In genomic region chr11:69526631-69527030, GRCm38 (mm10) we compare ENCODE assay signal across 9 mouse cellular contexts. TPM values are rescaled to one million over a fixed set of nuclear protein-coding genes. Genes with fewer than 3 reads are reported as not detected.
A peak's percentile ranks its signal among the peaks of the same experiment; 100 is the strongest.
DNase-seq lines count a peak whose midpoint lies in the region; ATAC-seq lines count a peak whose summit lies in the region.
"Had no signal": no experiment of that assay in that cellular context is flagged by ENCODE, and none has a peak within 500 bp of the region (broad histone marks: within the 10 kb centered on the region; RNA-seq: fewer than 3 reads in every experiment).

No protein-coding gene starts in this region.

- H3K4me1 ChIP-seq in heart, embryonic 14.5 days (ENCODE audit: control insufficient read depth in 2 of 2, insufficient read depth in 2 of 2, low read length in 2 of 2) = peaks cover 2 to 5% of the 10 kb centered on the region in 2 experiments; a peak in 3 of 4 replicates
- H3K4me1 ChIP-seq in embryonic facial prominence, embryonic 10.5 days = peaks cover 21% of the 10 kb centered on the region
- H3K4me1 ChIP-seq in hindbrain, embryonic 11.5 days (replicated peaks; ENCODE audit: control insufficient read depth, insufficient read depth, low read length) = peaks cover 5% of the 10 kb centered on the region; the same call in 1 of the 2 replicates
- peaks cover 23% of the 10 kb centered on the region for H3K4me1 ChIP-seq in midbrain, embryonic 12.5 days

- 60% methylated on average over 4 of the region's 4 CpGs for WGBS in heart, embryonic 14.5 days
- 46% methylated on average over 4 of the region's 4 CpGs for WGBS in embryonic facial prominence, embryonic 10.5 days
- 31% methylated on average over 4 of the region's 4 CpGs for WGBS in hindbrain, embryonic 11.5 days
- 29% methylated on average over 4 of the region's 4 CpGs for WGBS in midbrain, embryonic 12.5 days

- peak overlapping the region; percentile 65 for H3K9ac ChIP-seq in heart, embryonic 14.5 days (ENCODE audit: low read length)
- H3K9ac ChIP-seq in hindbrain, embryonic 11.5 days (ENCODE audit: low read depth, low read length) = peak overlapping the region; percentile 75
- H3K9ac ChIP-seq in midbrain, embryonic 12.5 days (replicated peaks) = peak overlapping the region; percentile 60

- H3K36me3 ChIP-seq in heart, embryonic 14.5 days (ENCODE audit: control insufficient read depth, insufficient read depth, low read length) = no peaks in the 10 kb centered on the region
- no peaks in the 10 kb centered on the region for H3K36me3 ChIP-seq in embryonic facial prominence, embryonic 10.5 days (replicated peaks)
- H3K36me3 ChIP-seq in hindbrain, embryonic 11.5 days (ENCODE audit: control insufficient read depth, insufficient read depth, low read length) = no peaks in the 10 kb centered on the region
- no peaks in the 10 kb centered on the region for H3K36me3 ChIP-seq in midbrain, embryonic 12.5 days

- H3K27ac ChIP-seq in heart, embryonic 14.5 days (replicated peaks in 1 of 2; ENCODE audit: control insufficient read depth in 1 of 2, insufficient read depth in 1 of 2, low read depth in 2 of 2, low read length in 2 of 2) = no peak overlapping the region
- H3K27ac ChIP-seq in embryonic facial prominence, embryonic 10.5 days (replicated peaks) = peak overlapping the region; percentile 88
- H3K27ac ChIP-seq in hindbrain, embryonic 11.5 days (ENCODE audit: low read depth, low read length) = peak overlapping the region; percentile 90
- peak overlapping the region; percentile 96 for H3K27ac ChIP-seq in midbrain, embryonic 12.5 days (replicated peaks)

- no peak for ATAC-seq in heart, embryonic 14.5 days (ENCODE audit: insufficient number of reproducible peaks, insufficient read depth, low FRiP score, low read depth)
- ATAC-seq in hindbrain, embryonic 11.5 days (ENCODE audit: low FRiP score) = no peak
- no peak for ATAC-seq in midbrain, embryonic 12.5 days (ENCODE audit: low FRiP score, low read depth)

- H3K4me3 ChIP-seq in heart, embryonic 14.5 days (ENCODE audit: control insufficient read depth in 1 of 2, insufficient read depth in 1 of 2, low read depth in 1 of 2, low read length in 2 of 2) = no peak overlapping the region; a peak in 1 of 4 replicates
- peak overlapping the region; percentile 49 for H3K4me3 ChIP-seq in embryonic facial prominence, embryonic 10.5 days
- peak overlapping the region; percentile 19; the same call in 1 of the 2 replicates for H3K4me3 ChIP-seq in hindbrain, embryonic 11.5 days (ENCODE audit: low read depth, low read length)
- H3K4me3 ChIP-seq in midbrain, embryonic 12.5 days = peak overlapping the region; percentile 29

- H3K9me3 ChIP-seq in heart, embryonic 14.5 days (ENCODE audit: control insufficient read depth, low read length) = no peaks in the 10 kb centered on the region
- no peaks in the 10 kb centered on the region for H3K9me3 ChIP-seq in embryonic facial prominence, embryonic 10.5 days
- no peaks in the 10 kb centered on the region for H3K9me3 ChIP-seq in hindbrain, embryonic 11.5 days (ENCODE audit: control insufficient read depth, low read length)
- H3K9me3 ChIP-seq in midbrain, embryonic 12.5 days = no peaks in the 10 kb centered on the region

- DNase-seq in heart, adult 8-10 months (ENCODE audit: low spot score) = no peak
- no peak for DNase-seq in embryonic facial prominence, embryonic 10.5 days (ENCODE audit: low spot score)
- no peak for DNase-seq in hindbrain, embryonic 11.5 days (ENCODE audit: low spot score)
- no peak for DNase-seq in adrenal gland, postnatal 10 days
- no peak for DNase-seq in retina, postnatal 1 day
- DNase-seq in adrenal gland, adult 8-10 months = no peak
- DNase-seq: B cell, adult 2 months had no signal

- peak overlapping the region; percentile 64 for H3K4me2 ChIP-seq in heart, embryonic 14.5 days (ENCODE audit: low read length)
- peak overlapping the region; percentile 47 for H3K4me2 ChIP-seq in hindbrain, embryonic 11.5 days (replicated peaks; ENCODE audit: low read depth, low read length)
- peak overlapping the region; percentile 53 for H3K4me2 ChIP-seq in midbrain, embryonic 12.5 days (replicated peaks)

- H3K27me3 ChIP-seq in heart, embryonic 14.5 days (ENCODE audit: control insufficient read depth, insufficient read depth, low read length) = peaks cover 6% of the 10 kb centered on the region; the same call in 1 of the 2 replicates
- H3K27me3 ChIP-seq in embryonic facial prominence, embryonic 10.5 days (replicated peaks; ENCODE audit: low read depth, poor library complexity, severe bottlenecking) = no peaks in the 10 kb centered on the region
- H3K27me3 ChIP-seq in hindbrain, embryonic 11.5 days (ENCODE audit: control insufficient read depth, insufficient read depth, low read length) = no peaks in the 10 kb centered on the region
- H3K27me3 ChIP-seq in midbrain, embryonic 12.5 days = no peaks in the 10 kb centered on the region

RNA-seq across cellular contexts. Expression of gene Dnah2, which starts 22.3 kb away (rescaled TPM):
- polyA plus RNA-seq in heart, embryonic 14.5 days (2014; fragmentation: Nextera tagmentation; extraction: Ambion mirVana) = 0.13 and 0.36 TPM in 2 replicates
- under 1 TPM; 0.22 to 0.66 (median 0.40) TPM for total RNA-seq in heart, adult 8-10 months (2022)
- 1.3 and 1.4 TPM in 2 replicates for polyA plus RNA-seq in embryonic facial prominence, embryonic 10.5 days (2016; fragmentation: Nextera tagmentation; extraction: Ambion mirVana)
- polyA plus RNA-seq in hindbrain, embryonic 11.5 days (2014; fragmentation: Nextera tagmentation; extraction: Ambion mirVana) = 0.68 and 1.6 TPM in 2 replicates
- polyA plus RNA-seq in midbrain, embryonic 12.5 days (2016; fragmentation: Nextera tagmentation; extraction: Ambion mirVana) = 1.9 and 2.3 TPM in 2 replicates
- under 1 TPM; 0.30 TPM for total RNA-seq in adrenal gland, postnatal 10 days (2021)
- total RNA-seq in adrenal gland, adult 8-10 months (2022) = 1 to 10 TPM in 1 of 4 experiments, under 1 TPM in 3; 0.14 to 1.0 (median 0.70) TPM

RNA-seq across cellular contexts. Expression of gene Efnb3, which starts 33.4 kb away (rescaled TPM):
- 14.2 and 20.4 TPM in 2 replicates for polyA plus RNA-seq in heart, embryonic 14.5 days (2014; fragmentation: Nextera tagmentation; extraction: Ambion mirVana)
- total RNA-seq in heart, adult 8-10 months (2022) = 100 to 1,000 TPM; 105 to 137 (median 128) TPM
- 29.5 and 29.8 TPM in 2 replicates for polyA plus RNA-seq in embryonic facial prominence, embryonic 10.5 days (2016; fragmentation: Nextera tagmentation; extraction: Ambion mirVana)
- polyA plus RNA-seq in hindbrain, embryonic 11.5 days (2014; fragmentation: Nextera tagmentation; extraction: Ambion mirVana) = 12.2 and 15.5 TPM in 2 replicates
- polyA plus RNA-seq in midbrain, embryonic 12.5 days (2016; fragmentation: Nextera tagmentation; extraction: Ambion mirVana) = 78.3 and 84.6 TPM in 2 replicates
- total RNA-seq in adrenal gland, postnatal 10 days (2021) = 1 to 10 TPM; 2.2 to 3.8 TPM
- under 1 TPM; 0.77 to 0.86 (median 0.81) TPM for total RNA-seq in adrenal gland, adult 8-10 months (2022)

RNA-seq across cellular contexts. Expression of gene Wrap53, which starts 53.4 kb away (rescaled TPM):
- 11.1 and 14.3 TPM in 2 replicates for polyA plus RNA-seq in heart, embryonic 14.5 days (2014; fragmentation: Nextera tagmentation; extraction: Ambion mirVana)
- 1 to 10 TPM; 4.6 to 6.7 (median 5.6) TPM for total RNA-seq in heart, adult 8-10 months (2022)
- 41.6 and 43.5 TPM in 2 replicates for polyA plus RNA-seq in embryonic facial prominence, embryonic 10.5 days (2016; fragmentation: Nextera tagmentation; extraction: Ambion mirVana)
- polyA plus RNA-seq in hindbrain, embryonic 11.5 days (2014; fragmentation: Nextera tagmentation; extraction: Ambion mirVana) = 36.6 and 37.8 TPM in 2 replicates
- polyA plus RNA-seq in midbrain, embryonic 12.5 days (2016; fragmentation: Nextera tagmentation; extraction: Ambion mirVana) = 29.6 and 33.2 TPM in 2 replicates
- total RNA-seq in adrenal gland, postnatal 10 days (2021) = 10 to 100 TPM in 1 of 2 experiments, 1 to 10 TPM in 1; 8.1 to 12.5 TPM
- total RNA-seq in adrenal gland, adult 8-10 months (2022) = 10 to 100 TPM in 3 of 4 experiments, 1 to 10 TPM in 1; 9.1 to 11.9 (median 11.0) TPM

RNA-seq across cellular contexts. Expression of gene Trp53, which starts 53.5 kb away (rescaled TPM):
- 71.2 and 71.9 TPM in 2 replicates for polyA plus RNA-seq in heart, embryonic 14.5 days (2014; fragmentation: Nextera tagmentation; extraction: Ambion mirVana)
- 10 to 100 TPM; 12.8 to 16.3 (median 14.1) TPM for total RNA-seq in heart, adult 8-10 months (2022)
- 219 and 225 TPM in 2 replicates for polyA plus RNA-seq in embryonic facial prominence, embryonic 10.5 days (2016; fragmentation: Nextera tagmentation; extraction: Ambion mirVana)
- polyA plus RNA-seq in hindbrain, embryonic 11.5 days (2014; fragmentation: Nextera tagmentation; extraction: Ambion mirVana) = 156 and 159 TPM in 2 replicates
- 109 and 117 TPM in 2 replicates for polyA plus RNA-seq in midbrain, embryonic 12.5 days (2016; fragmentation: Nextera tagmentation; extraction: Ambion mirVana)
- total RNA-seq in adrenal gland, postnatal 10 days (2021) = 10 to 100 TPM; 59.9 to 75.9 TPM
- total RNA-seq in adrenal gland, adult 8-10 months (2022) = 10 to 100 TPM; 57.6 to 71.1 (median 64.0) TPM

Comparison
In these comparisons a context has a peak if more than half of its experiments do, and no peak if none do; other contexts are left out.
1. H3K27ac ChIP-seq: peak in embryonic facial prominence, embryonic 10.5 days (single experiment), hindbrain, embryonic 11.5 days (single experiment) and midbrain, embryonic 12.5 days (single experiment); none in heart, embryonic 14.5 days (0 of 2).
2. H3K4me3 ChIP-seq: peak in embryonic facial prominence, embryonic 10.5 days (single experiment), hindbrain, embryonic 11.5 days (single experiment) and midbrain, embryonic 12.5 days (single experiment); none in heart, embryonic 14.5 days (0 of 2).
3. Peak in every context shown above with its lines, with median percentiles within 50 percentile points of each other: H3K4me2 ChIP-seq and H3K9ac ChIP-seq.